Mouse (Mus musculus): ENCODE data around the gene Rbpj. TPM values are rescaled to one million over a fixed set of nuclear protein-coding genes. Genes with fewer than 3 reads are reported as not detected.

The Rbpj gene
- polyA plus RNA-seq (2012; rRNA removed), result 13.4 and 13.6 TPM in 2 replicates

- 88% methylated on average over 9 of the region's 9 CpGs for WGBS
- H3K27me3 ChIP-seq (replicated peaks; ENCODE audit: control insufficient read depth, insufficient read depth, low read length), result no peaks in the 10 kb centered on the region
- H3K4me1 ChIP-seq (ENCODE audit: control insufficient read depth, insufficient read depth, low read length), result peaks cover 3% of the 10 kb centered on the region; the same call in 1 of the 2 replicates
- DNase-seq, result no peak
- H3K4me3 ChIP-seq (ENCODE audit: insufficient read depth, low read depth, low read length), result no peak within 1 kb of the TSS
- H3K27ac ChIP-seq (ENCODE audit: insufficient read depth, low read depth, low read length), result no peak within 1 kb of the TSS
- TF ChIP-seq CTCF (conservative IDR thresholded peaks at IDR 0.05; ENCODE audit: insufficient read depth, insufficient read length, low read depth, low read length) (no peak), POLR2A (IDR thresholded peaks at IDR 0.05; ENCODE audit: low read depth, low read length) (no peak)
- no peaks in the 10 kb centered on the region for H3K36me3 ChIP-seq (ENCODE audit: control insufficient read depth, insufficient read depth, low read length)
Measured at GRCm38 (mm10) chr5:53465883-53466282, at the start of gene Rbpj. Gene Rbpj, plus strand, starts transcription at chr5:53466152.

DNA sequence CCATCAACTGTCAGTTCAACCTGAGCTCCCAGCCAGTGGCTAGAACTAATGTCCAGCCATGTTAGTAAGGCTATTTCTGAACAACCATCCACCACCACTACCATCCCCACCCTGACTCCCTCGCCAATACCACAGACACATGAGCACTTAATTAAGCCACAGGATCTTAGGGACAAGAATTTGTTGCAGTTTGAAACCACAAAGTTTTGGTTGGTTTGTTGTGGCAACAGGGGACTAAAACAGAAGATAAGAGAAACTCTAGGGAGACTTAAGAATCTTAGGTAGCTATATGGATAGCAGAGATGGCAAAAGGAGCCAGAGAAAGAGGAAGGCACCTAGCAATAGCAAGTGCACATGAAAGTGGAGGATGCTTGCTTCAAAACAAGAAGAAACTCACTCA lies 45.2 kb upstream of the Rbpj start:
- no peak for TF ChIP-seq CTCF (conservative IDR thresholded peaks at IDR 0.05; ENCODE audit: insufficient read depth, insufficient read length, low read depth, low read length)
- no peak for TF ChIP-seq POLR2A (IDR thresholded peaks at IDR 0.05; ENCODE audit: low read depth, low read length)
- H3K27ac ChIP-seq (ENCODE audit: insufficient read depth, low read depth, low read length), result no peak overlapping the region
- DNase-seq, result no peak
- H3K27me3 ChIP-seq (replicated peaks; ENCODE audit: control insufficient read depth, insufficient read depth, low read length), result no peaks in the 10 kb centered on the region
- H3K4me3 ChIP-seq (ENCODE audit: insufficient read depth, low read depth, low read length), result no peak overlapping the region
- H3K36me3 ChIP-seq (ENCODE audit: control insufficient read depth, insufficient read depth, low read length), result no peaks in the 10 kb centered on the region
- WGBS, result 74% methylated on average over 1 of the region's 1 CpGs
- no peaks in the 10 kb centered on the region for H3K4me1 ChIP-seq (ENCODE audit: control insufficient read depth, insufficient read depth, low read length)

- TF ChIP-seq POLR2A (IDR thresholded peaks at IDR 0.05; ENCODE audit: low read depth, low read length) (no peak), CTCF (conservative IDR thresholded peaks at IDR 0.05; ENCODE audit: insufficient read depth, insufficient read length, low read depth, low read length) (no peak)
- Histone ChIP-seq H3K36me3 (ENCODE audit: control insufficient read depth, insufficient read depth, low read length) (no peaks in the 10 kb centered on the region), H3K27ac (ENCODE audit: insufficient read depth, low read depth, low read length) (no peak overlapping the region), H3K4me3 (ENCODE audit: insufficient read depth, low read depth, low read length) (no peak overlapping the region), H3K27me3 (replicated peaks; ENCODE audit: control insufficient read depth, insufficient read depth, low read length) (no peaks in the 10 kb centered on the region), H3K4me1 (ENCODE audit: control insufficient read depth, insufficient read depth, low read length) (no peaks in the 10 kb centered on the region)
- 49% methylated on average over 4 of the region's 4 CpGs for WGBS
- no peak for DNase-seq
Measured at GRCm38 (mm10) chr5:53421291-53421690, 44.7 kb upstream of the Rbpj start.

DNA sequence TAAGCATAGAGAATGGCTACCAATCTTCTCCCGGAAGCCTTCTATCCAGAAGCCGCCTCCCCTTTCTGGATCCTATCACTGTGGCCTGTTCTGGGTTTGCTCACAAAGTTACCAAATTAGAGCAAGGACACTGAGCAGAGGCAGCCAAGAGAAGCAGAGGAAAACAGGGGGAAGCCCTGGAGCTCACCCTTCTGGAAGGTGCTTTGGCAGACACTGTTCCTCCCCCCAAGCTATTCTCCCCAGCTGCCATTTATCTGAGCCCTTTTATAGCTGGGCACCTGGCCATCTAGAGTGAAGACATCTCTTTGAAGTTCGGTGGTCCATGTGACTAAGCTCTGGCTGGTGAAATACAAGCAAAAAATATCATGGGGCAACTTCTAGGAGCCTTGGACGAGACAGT lies 38.5 kb upstream of the Rbpj start:
- DNase-seq, result no peak
- Histone ChIP-seq H3K4me1 (ENCODE audit: control insufficient read depth, insufficient read depth, low read length) (no peaks in the 10 kb centered on the region), H3K27ac (ENCODE audit: insufficient read depth, low read depth, low read length) (no peak overlapping the region), H3K27me3 (replicated peaks; ENCODE audit: control insufficient read depth, insufficient read depth, low read length) (no peaks in the 10 kb centered on the region), H3K36me3 (ENCODE audit: control insufficient read depth, insufficient read depth, low read length) (no peaks in the 10 kb centered on the region), H3K4me3 (ENCODE audit: insufficient read depth, low read depth, low read length) (no peak overlapping the region)
- TF ChIP-seq POLR2A (IDR thresholded peaks at IDR 0.05; ENCODE audit: low read depth, low read length) (no peak), CTCF (conservative IDR thresholded peaks at IDR 0.05; ENCODE audit: insufficient read depth, insufficient read length, low read depth, low read length) (no peak)
- 79% methylated on average over 4 of the region's 4 CpGs for WGBS

- Histone ChIP-seq H3K36me3 (ENCODE audit: control insufficient read depth, insufficient read depth, low read length) (no peaks in the 10 kb centered on the region), H3K27me3 (replicated peaks; ENCODE audit: control insufficient read depth, insufficient read depth, low read length) (no peaks in the 10 kb centered on the region), H3K27ac (ENCODE audit: insufficient read depth, low read depth, low read length) (peak overlapping the region; percentile 11; the same call in 1 of the 2 replicates), H3K4me3 (ENCODE audit: insufficient read depth, low read depth, low read length) (no peak overlapping the region), H3K4me1 (ENCODE audit: control insufficient read depth, insufficient read depth, low read length) (no peaks in the 10 kb centered on the region)
- DNase-seq, result peak; percentile 47
- TF ChIP-seq CTCF (conservative IDR thresholded peaks at IDR 0.05; ENCODE audit: insufficient read depth, insufficient read length, low read depth, low read length) (no peak), POLR2A (IDR thresholded peaks at IDR 0.05; ENCODE audit: low read depth, low read length) (no peak)
- WGBS, result 78% methylated on average over 10 of the region's 10 CpGs
Measured at GRCm38 (mm10) chr5:53429683-53430477, 36.1 kb upstream of the Rbpj start.

GRCm38 (mm10) chr5:53432451-53432850 lies 33.5 kb upstream of the Rbpj start:
- DNase-seq, result no peak
- 71% methylated on average over 4 of the region's 4 CpGs for WGBS
- H3K36me3 ChIP-seq (ENCODE audit: control insufficient read depth, insufficient read depth, low read length), result no peaks in the 10 kb centered on the region
- no peaks in the 10 kb centered on the region for H3K4me1 ChIP-seq (ENCODE audit: control insufficient read depth, insufficient read depth, low read length)
- H3K27ac ChIP-seq (ENCODE audit: insufficient read depth, low read depth, low read length), result no peak overlapping the region
- H3K27me3 ChIP-seq (replicated peaks; ENCODE audit: control insufficient read depth, insufficient read depth, low read length), result no peaks in the 10 kb centered on the region
- TF ChIP-seq POLR2A (IDR thresholded peaks at IDR 0.05; ENCODE audit: low read depth, low read length) (no peak), CTCF (conservative IDR thresholded peaks at IDR 0.05; ENCODE audit: insufficient read depth, insufficient read length, low read depth, low read length) (no peak)
- no peak overlapping the region for H3K4me3 ChIP-seq (ENCODE audit: insufficient read depth, low read depth, low read length)

DNA sequence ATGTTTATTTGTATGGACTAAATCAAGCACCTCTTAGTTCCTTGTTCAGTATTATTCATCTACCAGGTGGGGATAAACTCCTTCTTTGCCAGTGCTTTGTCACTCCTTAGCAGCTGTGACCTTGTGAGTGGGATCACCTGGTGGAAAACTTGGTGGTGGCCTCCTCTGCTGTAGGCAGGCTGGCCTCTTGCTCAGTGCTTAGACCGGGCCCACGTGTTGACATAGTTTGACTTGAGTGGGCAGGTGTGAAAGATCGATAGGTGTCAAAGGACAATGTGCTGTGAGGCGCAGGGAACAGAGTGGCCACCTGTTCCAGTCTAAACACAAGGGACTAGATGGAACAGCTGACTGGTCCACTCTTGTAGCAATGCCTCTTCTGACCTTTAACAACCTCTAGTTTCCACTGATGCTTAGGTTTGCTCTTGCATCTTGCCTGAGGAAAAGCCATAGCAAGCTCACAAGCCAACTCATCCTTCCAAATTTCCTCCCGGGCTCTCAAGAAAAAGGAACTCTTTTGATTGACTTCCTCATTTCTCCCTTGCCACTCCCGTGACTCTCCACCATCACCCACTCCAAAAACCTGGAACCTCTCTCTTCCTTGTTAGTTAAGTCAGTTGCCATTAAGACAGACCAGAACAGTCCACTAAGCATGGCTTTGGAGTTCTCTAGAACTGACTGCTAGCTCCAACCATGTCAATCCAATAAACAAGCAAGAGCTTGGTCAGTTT lies 28.9 kb upstream of the Rbpj start:
- WGBS, result 80% methylated on average over 6 of the region's 6 CpGs
- DNase-seq, result no peak
- H3K36me3 ChIP-seq (ENCODE audit: control insufficient read depth, insufficient read depth, low read length), result no peaks in the 10 kb centered on the region
- no peak overlapping the region for H3K4me3 ChIP-seq (ENCODE audit: insufficient read depth, low read depth, low read length)
- H3K27me3 ChIP-seq (replicated peaks; ENCODE audit: control insufficient read depth, insufficient read depth, low read length), result no peaks in the 10 kb centered on the region
- TF ChIP-seq CTCF (conservative IDR thresholded peaks at IDR 0.05; ENCODE audit: insufficient read depth, insufficient read length, low read depth, low read length) (no peak), POLR2A (IDR thresholded peaks at IDR 0.05; ENCODE audit: low read depth, low read length) (no peak)
- H3K27ac ChIP-seq (ENCODE audit: insufficient read depth, low read depth, low read length), result no peak overlapping the region
- peaks cover 7% of the 10 kb centered on the region; the same call in 1 of the 2 replicates for H3K4me1 ChIP-seq (ENCODE audit: control insufficient read depth, insufficient read depth, low read length)

All from kidney, adult 2 months (tissue).